Comparison of ENCODE assay signal across 10 mouse cellular contexts in the genomic region with DNA sequence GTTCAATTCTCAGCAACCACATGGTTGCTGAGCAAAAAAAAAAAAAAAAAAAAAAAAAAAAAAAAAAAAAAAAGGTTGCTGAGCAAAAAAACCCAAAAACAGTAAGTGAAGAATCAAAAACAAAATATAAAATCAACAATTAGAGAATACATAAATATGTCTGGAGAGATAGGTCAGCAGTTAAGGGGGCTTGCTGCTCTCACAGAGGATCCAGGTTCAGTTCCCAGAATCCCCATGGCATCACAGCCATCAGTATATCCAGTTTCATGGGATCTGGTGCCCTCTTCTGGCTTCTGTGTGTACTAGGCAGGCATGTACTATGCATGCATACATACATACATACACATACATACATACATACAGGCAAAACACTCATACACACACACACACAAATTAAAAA. TPM values are rescaled to one million over a fixed set of nuclear protein-coding genes. Genes with fewer than 3 reads are reported as not detected.
DNase-seq lines count a peak whose midpoint lies in the region; ATAC-seq and TF ChIP-seq lines count a peak whose summit lies in the region.
"Had no signal": no experiment of that assay in that cellular context is flagged by ENCODE, and none has a peak within 500 bp of the region (broad histone marks: within the 10 kb centered on the region; RNA-seq: fewer than 3 reads in every experiment).

No protein-coding gene starts in this region.

- peaks cover 38% of the 10 kb centered on the region for H3K4me1 ChIP-seq in G1E (ENCODE audit: insufficient read depth, low read depth, low read length)
- H3K4me1 ChIP-seq: midbrain, embryonic 12.5 days had no signal

- TF ChIP-seq CTCF in layer of hippocampus, adult 2 months (conservative IDR thresholded peaks at IDR 0.05), result peak; percentile 60
- TF ChIP-seq CTCF in G1E (IDR thresholded peaks at IDR 0.05; ENCODE audit: low read depth, low read length), result peak; percentile 10; the same call in 1 of the 2 replicates

- peaks cover 10% of the 10 kb centered on the region; the same call in 1 of the 2 replicates for H3K27me3 ChIP-seq in G1E (ENCODE audit: insufficient read depth, low read length)
- H3K27me3 ChIP-seq: midbrain, embryonic 12.5 days had no signal

- no peak for ATAC-seq in G1E (ENCODE audit: extremely low read depth, insufficient number of reproducible peaks, low FRiP score, poor library complexity, severe bottlenecking)
- peak; percentile 57 for ATAC-seq in inflammation-experienced regulatory T-cells, adult 6 months
- ATAC-seq: hindbrain, embryonic 16.5 days had no signal

- no peak overlapping the region for H3K27ac ChIP-seq in layer of hippocampus, adult 2 months
- H3K27ac ChIP-seq: midbrain, embryonic 12.5 days had no signal

- no peak for DNase-seq in layer of hippocampus, adult 2 months (ENCODE audit: low spot score in 2 of 2)
- no peak for DNase-seq in layer of hippocampus, postnatal 25 days (ENCODE audit: extremely low spot score in 1 of 2, low spot score in 1 of 2)
- no peak for DNase-seq in G1E (ENCODE audit: low spot score)
- peak; percentile 40 for DNase-seq in thymus, postnatal 0 days (ENCODE audit: low spot score)
- no peak for DNase-seq in right cerebral cortex, adult 2 months (ENCODE audit: low spot score in 2 of 2)
- DNase-seq in cerebellum, postnatal 36 days, result no peak
- DNase-seq in cerebellum, postnatal 4 days (ENCODE audit: low spot score in 2 of 2), result no peak

- H3K36me3 ChIP-seq in G1E (replicated peaks), result no peaks in the 10 kb centered on the region
- H3K36me3 ChIP-seq: midbrain, embryonic 12.5 days had no signal

- no peaks in the 10 kb centered on the region for H3K9me3 ChIP-seq in G1E (replicated peaks)
- H3K9me3 ChIP-seq: midbrain, embryonic 12.5 days had no signal

- H3K4me3 ChIP-seq in layer of hippocampus, adult 2 months, result no peak overlapping the region
- no peak overlapping the region for H3K4me3 ChIP-seq in G1E (ENCODE audit: low read depth, low read length)
- H3K4me3 ChIP-seq: midbrain, embryonic 12.5 days had no signal

RNA-seq across cellular contexts. Expression of a gene that starts 46.9 kb away (rescaled TPM):
- total RNA-seq in layer of hippocampus, adult 2 months (2021), result 10 to 100 TPM; 66.0 to 68.1 TPM
- total RNA-seq in layer of hippocampus, postnatal 25 days (2021), result 10 to 100 TPM; 57.2 to 57.3 TPM
- total RNA-seq in G1E (2014; fragmentation: Nextera tagmentation), result 156 and 158 TPM in 2 replicates
- total RNA-seq in G1E (2017), result 83.2 and 92.9 TPM in 2 replicates
- polyA plus RNA-seq in G1E (2012), result 90.5 and 96.2 TPM in 2 replicates
- polyA plus RNA-seq in inflammation-experienced regulatory T-cells, adult 6 months (2017; shearing (Covaris generic)), result 10 to 100 TPM; 54.0 to 65.8 (median 54.6) TPM
- 54.1 and 57.7 TPM in 2 replicates for polyA plus RNA-seq in thymus, postnatal 0 days (2015; fragmentation: Nextera tagmentation; extraction: Ambion mirVana)
